Mouse (Mus musculus): ENCODE data around the gene Ephb1. TPM values are rescaled to one million over a fixed set of nuclear protein-coding genes. Genes with fewer than 3 reads are reported as not detected.

Gene Ephb1
- total and polyA plus RNA-seq, 3 experiments, result not detected

DNA sequence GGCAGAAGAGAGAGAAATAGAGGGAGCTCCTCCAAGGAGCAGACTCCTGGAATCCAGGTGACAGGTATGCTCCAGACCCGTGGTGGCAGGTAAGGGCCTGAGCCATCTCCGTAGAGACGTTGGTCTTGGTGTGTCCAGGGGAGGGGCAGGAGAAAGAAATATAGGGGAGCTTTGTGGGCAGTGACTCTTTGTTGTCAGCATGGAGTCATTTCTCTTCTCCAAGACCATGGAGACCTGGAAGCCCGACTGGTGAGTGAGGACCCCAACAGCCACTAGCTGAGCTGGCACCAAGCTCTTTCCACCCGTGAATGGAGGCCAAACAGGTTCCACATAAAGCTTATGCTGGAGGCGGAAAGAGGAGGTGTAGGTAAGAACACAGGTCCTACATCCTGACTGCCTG, 4.4 kb downstream of the Ephb1 start:
- Histone ChIP-seq H3K36me3 (ENCODE audit: control insufficient read depth in 1 of 2, insufficient read depth in 2 of 2, low read length in 2 of 2) (no peaks in the 10 kb centered on the region), H3K27ac (ENCODE audit: control insufficient read depth, low read depth, low read length) (no peak overlapping the region), H3K9me3 (replicated peaks; ENCODE audit: insufficient read depth, low read length) (no peaks in the 10 kb centered on the region), H3K79me2 (ENCODE audit: control insufficient read depth, insufficient read depth, low read length, poor library complexity) (no peaks in the 10 kb centered on the region), H3K4me1 (ENCODE audit: control insufficient read depth in 1 of 2, insufficient read depth in 2 of 2, low read length in 2 of 2) (no peaks in the 10 kb centered on the region), H3K27me3 (ENCODE audit: control insufficient read depth in 1 of 2, insufficient read depth in 2 of 2, low read length in 2 of 2) (no peaks in the 10 kb centered on the region), H3K9ac (ENCODE audit: control insufficient read depth, low read depth, low read length, poor library complexity, severe bottlenecking) (no peak overlapping the region), H3K4me3 (ENCODE audit: control insufficient read depth in 1 of 2, insufficient read depth in 1 of 2, low read depth in 2 of 2, low read length in 2 of 2) (no peak overlapping the region)
- no peak for DNase-seq (ENCODE audit: low read depth, low spot score)
- TF ChIP-seq CTCF (IDR thresholded peaks at IDR 0.05 in 2 of 3, conservative IDR thresholded peaks at IDR 0.05 in 1 of 3; ENCODE audit: control insufficient read depth in 1 of 3, insufficient read depth in 1 of 3, low read depth in 2 of 3, low read length in 3 of 3, poor library complexity in 1 of 3, severe bottlenecking in 1 of 3), result no peak
- TF ChIP-seq RCOR1 (IDR thresholded peaks at IDR 0.05; ENCODE audit: low read depth, low read length), result no peak
- no peak for TF ChIP-seq ELF1 (IDR thresholded peaks at IDR 0.05; ENCODE audit: low read depth, low read length)
- TF ChIP-seq RAD21 (IDR thresholded peaks at IDR 0.05; ENCODE audit: low read depth, low read length), result no peak
- TF ChIP-seq MYC (IDR thresholded peaks at IDR 0.05; ENCODE audit: low read depth, low read length), result no peak
- TF ChIP-seq JUND (IDR thresholded peaks at IDR 0.05; ENCODE audit: low read depth, low read length), result no peak
- TF ChIP-seq ZC3H11A (IDR thresholded peaks at IDR 0.05; ENCODE audit: low read depth, low read length), result no peak
- TF ChIP-seq GABPA (IDR thresholded peaks at IDR 0.05; ENCODE audit: low read depth, low read length), result no peak
- TF ChIP-seq SMC3 (IDR thresholded peaks at IDR 0.05; ENCODE audit: low read depth, low read length), result no peak
- no peak for TF ChIP-seq E2F4 (IDR thresholded peaks at IDR 0.05; ENCODE audit: borderline replicate concordance, low read depth, low read length)
- no peak for TF ChIP-seq BHLHE40 (IDR thresholded peaks at IDR 0.05; ENCODE audit: borderline replicate concordance, low read depth, low read length)
- no peak for TF ChIP-seq HCFC1 (IDR thresholded peaks at IDR 0.05; ENCODE audit: low read depth, low read length)
- TF ChIP-seq SIN3A (IDR thresholded peaks at IDR 0.05; ENCODE audit: low read length), result no peak

DNA sequence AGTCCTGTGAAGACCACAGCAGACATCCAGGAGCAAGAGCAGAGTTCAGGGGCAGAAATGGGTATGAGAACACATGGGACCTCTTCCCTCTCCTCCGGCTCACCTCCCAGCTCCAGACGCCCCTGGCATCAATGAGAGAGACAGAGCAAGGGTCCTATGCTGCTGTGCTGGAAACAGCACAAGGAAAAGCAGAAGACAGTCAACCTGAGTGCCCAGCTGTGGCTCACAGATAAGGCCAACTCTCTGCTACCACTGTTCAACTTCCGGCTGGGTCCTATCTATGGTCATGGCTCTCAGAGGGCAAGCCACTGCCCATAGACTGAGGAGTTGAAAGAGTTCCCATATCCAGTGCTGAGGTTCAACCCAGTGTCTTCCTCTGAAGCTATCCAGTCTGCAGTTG, 7.7 kb downstream of the Ephb1 start:
- Histone ChIP-seq H3K9me3 (replicated peaks; ENCODE audit: insufficient read depth, low read length) (no peaks in the 10 kb centered on the region), H3K36me3 (ENCODE audit: control insufficient read depth in 1 of 2, insufficient read depth in 2 of 2, low read length in 2 of 2) (no peaks in the 10 kb centered on the region), H3K79me2 (ENCODE audit: control insufficient read depth, insufficient read depth, low read length, poor library complexity) (no peaks in the 10 kb centered on the region), H3K27me3 (ENCODE audit: control insufficient read depth in 1 of 2, insufficient read depth in 2 of 2, low read length in 2 of 2) (no peaks in the 10 kb centered on the region), H3K4me1 (ENCODE audit: control insufficient read depth in 1 of 2, insufficient read depth in 2 of 2, low read length in 2 of 2) (no peaks in the 10 kb centered on the region), H3K4me3 (ENCODE audit: control insufficient read depth in 1 of 2, insufficient read depth in 1 of 2, low read depth in 2 of 2, low read length in 2 of 2) (no peak overlapping the region), H3K9ac (ENCODE audit: control insufficient read depth, low read depth, low read length, poor library complexity, severe bottlenecking) (no peak overlapping the region), H3K27ac (ENCODE audit: control insufficient read depth, low read depth, low read length) (no peak overlapping the region)
- TF ChIP-seq CHD1 (IDR thresholded peaks at IDR 0.05; ENCODE audit: low read depth, low read length), result no peak
- TF ChIP-seq MAFK (IDR thresholded peaks at IDR 0.05; ENCODE audit: borderline replicate concordance, low read depth, low read length), result no peak
- no peak for TF ChIP-seq POLR2AphosphoS5 (IDR thresholded peaks at IDR 0.05; ENCODE audit: borderline replicate concordance, low read depth, low read length)
- no peak for TF ChIP-seq TAL1 (IDR thresholded peaks at IDR 0.05; ENCODE audit: low read length)
- TF ChIP-seq TCF12 (IDR thresholded peaks at IDR 0.05; ENCODE audit: low read depth, low read length), result no peak
- no peak for TF ChIP-seq EP300 (IDR thresholded peaks at IDR 0.05; ENCODE audit: low read depth in 1 of 2, low read length in 2 of 2)
- TF ChIP-seq NELFE (IDR thresholded peaks at IDR 0.05; ENCODE audit: low read depth, low read length), result no peak
- TF ChIP-seq SMC3 (IDR thresholded peaks at IDR 0.05; ENCODE audit: low read depth, low read length), result no peak
- no peak for TF ChIP-seq TBP (IDR thresholded peaks at IDR 0.05; ENCODE audit: low read depth, low read length)
- no peak for TF ChIP-seq UBTF (IDR thresholded peaks at IDR 0.05; ENCODE audit: borderline replicate concordance, insufficient read depth, low read depth, low read length)
- no peak for TF ChIP-seq NRF1 (IDR thresholded peaks at IDR 0.05; ENCODE audit: insufficient read depth, low read depth, low read length, poor library complexity, severe bottlenecking)
- TF ChIP-seq MAZ (IDR thresholded peaks at IDR 0.05; ENCODE audit: low read depth, low read length), result no peak
- no peak for TF ChIP-seq ZNF384 (IDR thresholded peaks at IDR 0.05; ENCODE audit: low read depth, low read length)
- no peak for TF ChIP-seq BHLHE40 (IDR thresholded peaks at IDR 0.05; ENCODE audit: borderline replicate concordance, low read depth, low read length)
- TF ChIP-seq JUND (IDR thresholded peaks at IDR 0.05; ENCODE audit: low read depth, low read length), result no peak
- no peak for TF ChIP-seq ZC3H11A (IDR thresholded peaks at IDR 0.05; ENCODE audit: low read depth, low read length)
- no peak for TF ChIP-seq GATA1 (IDR thresholded peaks at IDR 0.05; ENCODE audit: low read depth, low read length)
- DNase-seq (ENCODE audit: low read depth, low spot score), result no peak
